Mouse (Mus musculus) layer of hippocampus, adult 9-10 months (tissue): Measurements from ENCODE around the gene Usp40.
"Not testable (repeated sequence)": the region's sequence is repeated elsewhere in the genome, so short reads cannot be mapped to it uniquely, and the experiment has no call there.

Experiments used
- DNase-seq: peaks from one replicate; pipeline ENCODE4 v3.0.0; 2022; ENCODE audit warnings: low spot score

Usp40 gene

GRCm38 (mm10) chr1:88008211-88008697 is at the start of gene Usp40:
Gene Usp40 (minus strand): TSS chr1:88008551.
- peak; percentile 54 for DNase-seq

DNA sequence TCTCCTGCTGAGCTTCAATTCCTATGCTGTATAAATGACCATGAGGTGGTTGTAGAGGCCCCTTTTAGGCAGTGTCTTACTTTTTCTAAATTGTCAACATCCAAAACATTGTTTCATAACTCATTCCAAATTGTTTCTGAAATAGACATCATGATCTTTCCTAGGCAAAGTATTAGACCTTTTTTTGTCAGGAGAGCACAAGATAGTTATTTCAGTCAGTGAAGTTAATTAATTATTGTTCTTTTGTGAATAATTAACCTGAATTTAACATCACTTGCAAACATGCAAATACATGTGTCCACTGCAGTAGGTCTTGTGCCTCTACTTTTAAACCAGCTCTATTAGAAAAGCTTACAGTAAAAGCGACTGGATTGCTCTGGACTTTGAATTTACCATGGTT is 46.7 kb upstream of the Usp40 start, which contains the start of gene Ugt1a10:
Gene Ugt1a10 (plus strand): TSS at position 301 of the 400 bp plus-strand sequence.
- DNase-seq, result no peak

GRCm38 (mm10) chr1:88047408-88047807 is 39.1 kb upstream of the Usp40 start:
- DNase-seq, result not testable (repeated sequence)

DNA sequence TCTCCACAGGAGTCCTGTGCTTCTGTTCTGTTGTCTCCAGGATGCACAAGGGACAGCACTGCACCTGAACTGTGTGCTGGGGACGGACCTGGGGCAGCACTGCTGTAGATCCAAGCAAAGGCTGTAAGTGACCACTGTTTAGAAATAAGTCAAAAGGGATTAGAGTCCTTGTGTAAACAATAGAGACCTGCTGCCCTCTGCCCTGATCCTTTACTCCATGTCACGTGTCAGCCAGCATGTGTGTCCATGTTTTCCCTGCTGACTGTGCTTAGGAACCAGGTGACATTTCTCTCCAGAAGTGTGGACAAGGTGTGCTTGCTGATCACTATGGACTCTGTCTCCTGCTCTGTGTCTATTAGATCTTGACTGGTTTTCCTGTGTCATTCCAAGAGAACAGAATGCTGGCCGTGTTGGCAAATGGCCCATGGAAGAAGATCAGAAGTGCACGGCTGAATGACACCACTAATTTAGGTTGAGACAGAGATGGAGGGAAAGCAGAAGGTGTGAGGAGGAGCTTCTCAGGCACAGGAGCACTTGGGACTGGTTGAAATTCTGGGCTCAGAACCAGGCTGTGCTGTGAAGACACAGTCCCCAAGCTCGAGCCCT is 36.6 kb upstream of the Usp40 start:
- not testable (repeated sequence) for DNase-seq

- not testable (repeated sequence) for DNase-seq
Observed at GRCm38 (mm10) chr1:88043044-88043443, 34.7 kb upstream of the Usp40 start.

DNA sequence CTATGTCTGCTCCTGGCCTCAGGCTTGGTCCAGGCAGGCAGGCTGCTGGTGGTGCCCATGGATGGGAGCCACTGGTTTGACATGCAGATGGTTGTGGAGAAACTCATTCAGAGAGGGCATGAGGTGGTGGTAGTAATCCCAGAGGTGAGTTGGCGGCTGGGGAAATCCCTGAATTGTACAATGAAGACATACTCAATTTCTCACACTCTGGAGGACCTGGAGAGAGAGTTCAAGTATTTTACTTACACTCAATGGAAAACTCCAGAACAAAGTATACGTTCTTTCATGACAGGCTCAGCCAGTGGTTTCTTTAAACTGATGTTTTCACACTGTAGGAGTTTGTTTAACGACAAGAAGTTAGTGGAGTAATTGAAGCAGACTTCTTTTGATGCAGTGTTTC is 16.9 kb upstream of the Usp40 start:
- DNase-seq, result not testable (repeated sequence)

GRCm38 (mm10) chr1:88015371-88015770 is 7.0 kb upstream of the Usp40 start:
- no peak for DNase-seq

DNA sequence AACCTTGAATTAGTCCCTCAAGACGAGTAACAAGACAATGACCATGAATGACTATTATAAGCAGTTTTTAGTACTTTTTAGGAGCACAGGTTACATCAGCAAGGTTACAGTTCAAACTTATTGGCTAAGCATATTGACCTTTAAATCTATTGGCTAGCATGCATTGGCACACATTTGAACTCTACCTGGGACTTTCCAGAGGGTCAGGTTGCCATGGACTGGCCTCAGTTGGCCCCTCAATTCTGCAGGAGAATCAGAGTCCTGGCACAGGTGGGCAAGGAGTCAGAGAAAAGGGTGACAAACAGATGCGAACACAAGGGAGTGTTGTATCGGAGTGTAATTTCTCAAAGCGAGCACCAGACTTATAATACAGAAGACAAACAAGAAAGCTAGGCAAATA is 6.3 kb upstream of the Usp40 start:
- DNase-seq, result no peak

GRCm38 (mm10) chr1:88014194-88014593 is 5.8 kb upstream of the Usp40 start:
- no peak for DNase-seq

GRCm38 (mm10) chr1:88013726-88014125 is 5.4 kb upstream of the Usp40 start:
- DNase-seq, result no peak

GRCm38 (mm10) chr1:88009521-88009920 is 1.2 kb upstream of the Usp40 start:
- DNase-seq, result no peak

DNA sequence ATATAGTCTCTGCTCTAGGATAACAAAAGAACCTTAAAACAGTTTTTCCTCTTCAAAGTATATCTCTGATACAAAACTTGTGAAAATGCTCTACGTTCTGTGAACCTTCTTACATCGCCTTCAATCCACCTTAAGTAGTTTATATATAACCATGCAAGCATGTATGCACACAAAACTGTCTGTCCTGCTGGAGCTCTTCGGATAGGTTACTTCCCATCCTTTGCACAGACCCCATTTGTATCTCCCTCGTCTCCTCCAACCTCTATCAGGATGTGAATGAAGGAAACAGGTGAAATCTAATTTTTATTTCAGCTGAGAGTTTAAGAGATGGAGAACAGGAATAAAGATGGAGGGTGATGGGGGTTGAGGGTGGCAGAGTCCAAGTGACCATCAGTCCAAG is 384 bp upstream of the Usp40 start:
- DNase-seq, result no peak

GRCm38 (mm10) chr1:88007692-88008210 is 600 bp downstream of the Usp40 start:
- DNase-seq, result no peak

DNA sequence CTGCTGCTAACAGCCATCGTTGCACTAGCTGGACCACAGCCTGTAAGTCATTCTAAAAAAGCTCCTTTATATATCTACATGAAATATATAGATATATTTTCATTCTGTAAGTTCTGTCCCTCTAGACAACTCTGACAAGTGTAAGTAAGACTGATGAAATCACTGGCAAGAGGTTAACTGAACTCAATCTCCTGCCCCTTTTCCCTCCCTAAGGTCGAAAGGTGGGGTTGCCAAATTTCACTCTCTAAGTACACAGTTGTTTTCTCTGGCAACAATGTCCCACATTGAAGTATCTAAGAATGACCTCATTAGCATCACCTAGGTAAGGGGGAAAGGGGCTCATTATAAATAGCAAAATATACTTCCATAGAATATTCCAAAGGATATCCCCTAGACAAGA is 15.6 kb downstream of the Usp40 start:
- no peak for DNase-seq

DNA sequence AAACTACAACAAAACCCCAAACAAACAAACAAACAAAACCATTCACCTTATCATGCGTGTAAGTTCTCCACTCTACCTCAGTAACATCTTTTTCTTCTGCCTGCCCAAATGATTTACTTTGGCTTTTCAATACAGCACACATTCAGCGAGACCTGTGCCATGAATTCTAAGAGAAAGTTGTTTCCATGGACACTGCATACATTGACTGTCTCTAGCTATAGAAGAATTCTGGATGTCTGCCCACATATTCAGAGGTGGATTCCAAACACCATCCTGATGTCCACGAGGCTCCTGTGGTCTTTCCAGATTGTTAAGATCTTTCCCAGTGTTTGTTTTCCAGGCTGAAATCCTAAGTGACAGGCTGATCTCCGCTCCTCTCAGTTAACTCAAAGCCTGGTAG is 26.1 kb downstream of the Usp40 start:
- no peak for DNase-seq

GRCm38 (mm10) chr1:87970381-87970780 is 38.0 kb downstream of the Usp40 start:
- DNase-seq, result no peak

- DNase-seq, result no peak
Observed at GRCm38 (mm10) chr1:87961459-87962167, 46.7 kb downstream of the Usp40 start.

- DNase-seq, result no peak
Observed at GRCm38 (mm10) chr1:87960752-87961151, 47.6 kb downstream of the Usp40 start.

DNA sequence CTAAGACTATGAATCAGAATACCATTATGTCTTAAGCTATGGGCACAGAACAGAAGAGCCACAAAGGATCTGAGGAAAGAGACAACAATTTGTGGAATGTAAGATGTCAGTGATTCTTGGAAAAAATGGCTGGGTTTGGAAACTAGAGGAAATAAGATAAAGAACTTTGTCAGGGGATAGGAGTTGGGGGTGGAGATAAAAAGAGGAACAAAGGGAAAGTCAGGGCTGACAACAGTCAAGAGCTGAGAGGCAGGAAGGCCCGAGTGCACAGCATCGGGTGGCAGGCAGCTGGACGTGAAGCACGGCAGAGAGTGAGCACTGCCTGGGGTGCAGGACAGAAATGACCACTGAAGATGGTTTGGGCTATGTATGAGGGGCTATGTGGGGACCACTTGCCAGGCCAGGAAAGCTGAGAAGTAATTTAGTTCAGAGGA is 48.3 kb downstream of the Usp40 start:
- DNase-seq, result no peak

GRCm38 (mm10) chr1:87959532-87959931 is 48.8 kb downstream of the Usp40 start:
- DNase-seq, result no peak

DNA sequence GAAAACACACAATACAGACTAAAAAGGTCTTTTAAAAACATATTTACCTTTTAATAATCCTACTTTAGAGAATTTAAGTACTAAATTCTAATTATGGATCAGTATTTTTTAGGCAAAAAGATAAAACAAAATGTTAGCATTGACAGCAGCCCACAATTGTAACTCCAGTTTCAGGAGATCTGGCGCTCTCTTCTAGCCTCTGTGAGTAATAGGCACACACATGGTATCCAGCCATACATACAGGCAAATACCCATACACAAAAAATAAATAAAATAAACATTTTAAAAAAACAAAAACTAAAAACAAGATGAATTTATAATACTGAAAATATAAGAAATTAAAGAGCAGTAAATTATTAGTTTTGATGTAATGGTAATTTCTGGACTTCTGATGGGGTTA is 49.4 kb downstream of the Usp40 start:
- DNase-seq, result no peak

GRCm38 (mm10) chr1:87953073-87953472 is 55.3 kb downstream of the Usp40 start:
- no peak for DNase-seq

DNA sequence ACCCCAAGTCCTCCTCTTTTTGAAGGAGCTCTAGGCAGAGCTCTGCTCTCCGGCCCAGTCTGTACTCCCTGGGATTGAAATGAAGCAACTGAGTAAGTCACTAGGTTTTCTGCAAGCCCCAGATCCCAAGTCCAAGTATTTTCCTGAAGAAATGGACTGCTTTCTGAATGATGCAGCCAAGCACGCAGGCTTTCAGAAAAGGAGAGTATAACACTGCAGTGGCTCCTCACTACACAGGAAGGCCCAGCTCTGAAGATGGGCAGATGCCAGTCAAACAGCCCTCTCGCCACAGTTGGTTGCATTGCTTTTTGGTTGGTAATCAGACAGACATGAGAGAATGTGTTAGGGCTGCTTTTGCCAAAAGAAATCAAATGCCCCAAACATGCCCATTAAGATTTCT is 56.7 kb downstream of the Usp40 start:
- no peak for DNase-seq
